In the genomic region with DNA sequence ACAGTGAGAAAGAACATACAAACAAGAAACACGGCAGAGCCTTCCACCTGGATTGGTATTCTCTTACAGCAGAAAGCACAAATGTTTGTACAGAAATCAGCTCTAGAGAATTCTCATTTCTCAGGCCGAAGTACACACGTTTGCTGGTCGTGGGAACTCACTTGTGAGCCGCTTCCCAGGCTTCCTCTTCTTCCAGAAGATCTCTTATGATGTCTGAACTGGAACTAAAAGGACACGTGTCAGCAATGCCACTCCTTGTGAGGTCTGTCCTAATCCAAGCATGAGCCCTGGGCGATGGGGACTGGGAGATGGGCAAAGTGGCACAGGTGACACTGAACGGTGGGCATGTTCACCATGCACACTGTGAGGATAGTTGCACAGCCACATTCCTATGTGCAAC, we compare ENCODE assay signal across 23 mouse cellular contexts.
"Had no signal": no experiment of that assay in that cellular context is flagged by ENCODE, and none has a peak within 500 bp of the region (broad histone marks: within the 10 kb centered on the region; RNA-seq: fewer than 3 reads in every experiment).

No protein-coding gene starts in this region.

- H3K27ac ChIP-seq: heart, adult 2 months; heart, embryonic 13.5 days; heart, embryonic 15.5 days; hindbrain, embryonic 13.5 days; hindbrain, embryonic 15.5 days; hindbrain, postnatal 0 days; limb, embryonic 13.5 days; limb, embryonic 15.5 days; liver, embryonic 12.5 days; liver, embryonic 14.5 days had no signal

- H3K4me3 ChIP-seq: heart, adult 2 months; heart, embryonic 13.5 days; heart, embryonic 15.5 days; hindbrain, embryonic 13.5 days; hindbrain, embryonic 15.5 days; limb, embryonic 13.5 days; limb, embryonic 15.5 days; liver, embryonic 12.5 days had no signal

- H3K4me1 ChIP-seq: heart, embryonic 13.5 days; heart, embryonic 15.5 days; hindbrain, embryonic 13.5 days; hindbrain, embryonic 15.5 days; limb, embryonic 13.5 days; limb, embryonic 15.5 days; liver, embryonic 12.5 days had no signal

- H3K4me2 ChIP-seq: heart, embryonic 13.5 days; heart, embryonic 15.5 days; hindbrain, embryonic 13.5 days; hindbrain, embryonic 15.5 days; limb, embryonic 13.5 days; limb, embryonic 15.5 days; liver, embryonic 12.5 days had no signal

- H3K36me3 ChIP-seq: hindbrain, embryonic 13.5 days; hindbrain, embryonic 15.5 days; limb, embryonic 15.5 days had no signal

- H3K27me3 ChIP-seq: heart, embryonic 13.5 days; heart, embryonic 15.5 days; hindbrain, embryonic 13.5 days; hindbrain, embryonic 15.5 days; limb, embryonic 13.5 days; limb, embryonic 15.5 days; liver, embryonic 12.5 days had no signal

- ATAC-seq: hindbrain, postnatal 0 days; intestine, embryonic 16.5 days; liver, embryonic 12.5 days had no signal

- H3K9me3 ChIP-seq: heart, embryonic 13.5 days; heart, embryonic 15.5 days; hindbrain, embryonic 13.5 days; hindbrain, embryonic 15.5 days; limb, embryonic 13.5 days; limb, embryonic 15.5 days; liver, embryonic 12.5 days had no signal

- DNase-seq: gastrocnemius, postnatal 14 days; gastrocnemius, postnatal 36 days; heart, adult 11 months; heart, adult 2 months; heart, postnatal 14 days; heart, postnatal 36 days; kidney, adult 11 months; kidney, adult 8-10 months; kidney, postnatal 10 days; layer of hippocampus, adult 9-11 months; layer of hippocampus, postnatal 36 days; left cerebral cortex, postnatal 4 days; lung, adult 18-20 months had no signal

- H3K9ac ChIP-seq: heart, embryonic 13.5 days; heart, embryonic 15.5 days; hindbrain, embryonic 13.5 days; hindbrain, embryonic 15.5 days; limb, embryonic 13.5 days; limb, embryonic 15.5 days; liver, embryonic 12.5 days; liver, embryonic 14.5 days had no signal
